Mouse (Mus musculus) right cerebral cortex, adult 18-20 months (tissue): ENCODE results near the gene Kif2a.
"Not testable (repeated sequence)": the region's sequence is repeated elsewhere in the genome, so short reads cannot be mapped to it uniquely, and the experiment has no call there.

Experiments used
- DNase-seq: peaks from one replicate; pipeline ENCODE4 v3.0.0; 2022; ENCODE audit warnings: mixed read lengths

The Kif2a gene

GRCm38 (mm10) chr13:106928296-106928695 lies 93.6 kb downstream of the Kif2a start:
- DNase-seq: no peak

GRCm38 (mm10) chr13:106925921-106926320 lies 96.0 kb downstream of the Kif2a start:
- DNase-seq: not testable (repeated sequence)

- DNase-seq: no peak
Observed at GRCm38 (mm10) chr13:106918322-106919050, 103.4 kb downstream of the Kif2a start.

- no peak for DNase-seq
Observed at GRCm38 (mm10) chr13:106913125-106913736, 108.7 kb downstream of the Kif2a start.

- DNase-seq: no peak
Observed at GRCm38 (mm10) chr13:106910096-106910495, 111.8 kb downstream of the Kif2a start.
